Mouse (Mus musculus): ENCODE data around the gene 2510009E07Rik. TPM values are rescaled to one million over a fixed set of nuclear protein-coding genes. Genes with fewer than 3 reads are reported as not detected.

2510009E07Rik gene
- total RNA-seq, 2 experiments from 2014 or later, result 0.52 to 1.5 TPM

Other genes with a start within 250 kb of the 2510009E07Rik start
- gene Ehhadh, start 93.1 kb upstream of the 2510009E07Rik start, total RNA-seq (2014; fragmentation: Nextera tagmentation), result 1.8 and 5.1 TPM in 2 replicates
- 2.2 and 2.8 TPM in 2 replicates for gene Ehhadh, start 93.1 kb upstream of the 2510009E07Rik start, total RNA-seq (2017)
- gene Map3k13, start 99.7 kb upstream of the 2510009E07Rik start, total RNA-seq (2014; fragmentation: Nextera tagmentation), result 0.64 TPM in 1 of 2 replicates, not detected in the other
- 0.22 TPM in 1 of 2 replicates, not detected in the other for gene Map3k13, start 99.7 kb upstream of the 2510009E07Rik start, total RNA-seq (2017)

Data from granulocyte monocyte progenitor cell, adult 5-6 weeks (primary cell).